Mouse (Mus musculus): Measurements from ENCODE around the gene Cd244a. TPM values are rescaled to one million over a fixed set of nuclear protein-coding genes. Genes with fewer than 3 reads are reported as not detected.

The Cd244a gene
- polyA plus RNA-seq, 1 experiment from 2014 or later, result 0.46 TPM

- Histone ChIP-seq H3K4me2 (no peak overlapping the region), H3K27ac (no peak overlapping the region), H3K4me1 (replicated peaks) (no peaks in the 10 kb centered on the region; the same call in 1 of the 2 replicates), H3K36me3 (no peaks in the 10 kb centered on the region), H3K4me3 (replicated peaks) (no peak overlapping the region), H3K9ac (no peak overlapping the region), H3K27me3 (no peaks in the 10 kb centered on the region), H3K9me3 (replicated peaks) (no peaks in the 10 kb centered on the region)
- ATAC-seq (ENCODE audit: low read depth) (no peak), DNase-seq (no peak)
- WGBS (ENCODE audit: insufficient replicate concordance), result 69% methylated on average over 11 of the region's 11 CpGs
These were observed 5.3 kb upstream of the Cd244a start for GRCm38 (mm10) chr1:171553359-171554341.

GRCm38 (mm10) chr1:171556366-171556765, 2.6 kb upstream of the Cd244a start:
- DNase-seq (no peak), ATAC-seq (ENCODE audit: low read depth) (no peak)
- Histone ChIP-seq H3K36me3 (no peaks in the 10 kb centered on the region), H3K4me1 (replicated peaks) (no peaks in the 10 kb centered on the region; the same call in 1 of the 2 replicates), H3K27ac (no peak overlapping the region), H3K4me2 (no peak overlapping the region), H3K4me3 (replicated peaks) (no peak overlapping the region), H3K27me3 (no peaks in the 10 kb centered on the region), H3K9ac (no peak overlapping the region), H3K9me3 (replicated peaks) (no peaks in the 10 kb centered on the region)
- 71% methylated on average over 2 of the region's 2 CpGs for WGBS (ENCODE audit: insufficient replicate concordance)

GRCm38 (mm10) chr1:171558407-171558806, 586 bp upstream of the Cd244a start:
- H3K4me3 ChIP-seq (replicated peaks), result no peak overlapping the region
- WGBS (ENCODE audit: insufficient replicate concordance), result 56% methylated on average over 6 of the region's 6 CpGs

GRCm38 (mm10) chr1:171560262-171560661, 1.3 kb downstream of the Cd244a start:
- H3K27me3 ChIP-seq, result no peaks in the 10 kb centered on the region
- DNase-seq (no peak), ATAC-seq (ENCODE audit: low read depth) (no peak)
- no peak overlapping the region for H3K27ac ChIP-seq
- peaks cover 7% of the 10 kb centered on the region for H3K4me1 ChIP-seq (replicated peaks)
- no peaks in the 10 kb centered on the region for H3K36me3 ChIP-seq
- no peak overlapping the region for H3K4me3 ChIP-seq (replicated peaks)
- no peaks in the 10 kb centered on the region for H3K9me3 ChIP-seq (replicated peaks)
- no peak overlapping the region for H3K4me2 ChIP-seq
- 21% methylated on average over 2 of the region's 2 CpGs for WGBS (ENCODE audit: insufficient replicate concordance)
- no peak overlapping the region for H3K9ac ChIP-seq

More at GRCm38 (mm10) chr1:171558407-171558806, 586 bp upstream of the Cd244a start:
- H3K27me3 ChIP-seq, result no peaks in the 10 kb centered on the region
- no peaks in the 10 kb centered on the region for H3K36me3 ChIP-seq
- no peak overlapping the region for H3K27ac ChIP-seq
- H3K9ac ChIP-seq, result no peak overlapping the region
- peaks cover 4% of the 10 kb centered on the region for H3K4me1 ChIP-seq (replicated peaks)
- H3K4me2 ChIP-seq, result no peak overlapping the region
- ATAC-seq (ENCODE audit: low read depth) (no peak), DNase-seq (no peak)
- no peaks in the 10 kb centered on the region for H3K9me3 ChIP-seq (replicated peaks)

- Histone ChIP-seq H3K4me1 (replicated peaks) (peaks cover 16% of the 10 kb centered on the region), H3K27me3 (no peaks in the 10 kb centered on the region), H3K27ac (0 out of 2 replicates have a peak overlapping the region, but pooled peaks have one; percentile 13), H3K4me2 (peak overlapping the region; percentile 30; the same call in 1 of the 2 replicates), H3K4me3 (replicated peaks) (no peak overlapping the region), H3K36me3 (no peaks in the 10 kb centered on the region), H3K9me3 (replicated peaks) (no peaks in the 10 kb centered on the region), H3K9ac (no peak overlapping the region)
- DNase-seq (no peak), ATAC-seq (ENCODE audit: low read depth) (no peak)
- 27% methylated on average over 1 of the region's 1 CpGs for WGBS (ENCODE audit: insufficient replicate concordance)
These were observed 2.2 kb downstream of the Cd244a start for GRCm38 (mm10) chr1:171561200-171561599.

- Histone ChIP-seq H3K4me1 (replicated peaks) (peaks cover 19% of the 10 kb centered on the region), H3K36me3 (no peaks in the 10 kb centered on the region), H3K27ac (peak overlapping the region; percentile 39; the same call in 1 of the 2 replicates), H3K9me3 (replicated peaks) (no peaks in the 10 kb centered on the region), H3K9ac (no peak overlapping the region), H3K27me3 (no peaks in the 10 kb centered on the region), H3K4me3 (replicated peaks) (no peak overlapping the region), H3K4me2 (peak overlapping the region; percentile 30; the same call in 1 of the 2 replicates)
- 10% methylated on average over 7 of the region's 11 CpGs for WGBS (ENCODE audit: insufficient replicate concordance)
- ATAC-seq (ENCODE audit: low read depth) (no peak; the same call in 1 of the 2 replicates), DNase-seq (no peak)
These were observed 2.7 kb downstream of the Cd244a start for GRCm38 (mm10) chr1:171561639-171562225.

- Histone ChIP-seq H3K4me1 (replicated peaks) (peaks cover 20% of the 10 kb centered on the region), H3K9me3 (replicated peaks) (no peaks in the 10 kb centered on the region), H3K9ac (no peak overlapping the region), H3K36me3 (no peaks in the 10 kb centered on the region), H3K27me3 (no peaks in the 10 kb centered on the region), H3K4me2 (no peak overlapping the region), H3K27ac (no peak overlapping the region), H3K4me3 (replicated peaks) (no peak overlapping the region)
- DNase-seq (no peak), ATAC-seq (ENCODE audit: low read depth) (no peak)
- 32% methylated on average over 2 of the region's 2 CpGs for WGBS (ENCODE audit: insufficient replicate concordance)
These were observed 4.0 kb downstream of the Cd244a start for GRCm38 (mm10) chr1:171563042-171563441.

- Histone ChIP-seq H3K4me2 (no peak overlapping the region), H3K9me3 (replicated peaks) (no peaks in the 10 kb centered on the region), H3K27me3 (no peaks in the 10 kb centered on the region), H3K36me3 (no peaks in the 10 kb centered on the region), H3K27ac (no peak overlapping the region), H3K4me1 (replicated peaks) (peaks cover 20% of the 10 kb centered on the region), H3K9ac (no peak overlapping the region), H3K4me3 (replicated peaks) (no peak overlapping the region)
- peak; percentile 56; the same call in 1 of the 2 replicates for ATAC-seq (ENCODE audit: low read depth)
- no peak for DNase-seq
- WGBS (ENCODE audit: insufficient replicate concordance), result 54% methylated on average over 3 of the region's 3 CpGs
These were observed 5.3 kb downstream of the Cd244a start for GRCm38 (mm10) chr1:171564247-171564646.

- Histone ChIP-seq H3K4me3 (replicated peaks) (no peak overlapping the region), H3K9me3 (replicated peaks) (no peaks in the 10 kb centered on the region), H3K4me1 (replicated peaks) (peaks cover 20% of the 10 kb centered on the region), H3K27me3 (no peaks in the 10 kb centered on the region), H3K36me3 (no peaks in the 10 kb centered on the region), H3K4me2 (no peak overlapping the region), H3K27ac (no peak overlapping the region), H3K9ac (no peak overlapping the region)
- DNase-seq, result no peak
- WGBS (ENCODE audit: insufficient replicate concordance), result 10% methylated on average over 4 of the region's 4 CpGs
- ATAC-seq (ENCODE audit: low read depth), result no peak; the same call in 1 of the 2 replicates
These were observed 6.9 kb downstream of the Cd244a start for GRCm38 (mm10) chr1:171565888-171566287.

- ATAC-seq (ENCODE audit: low read depth), result no peak
- Histone ChIP-seq H3K9me3 (replicated peaks) (no peaks in the 10 kb centered on the region), H3K36me3 (no peaks in the 10 kb centered on the region), H3K4me3 (replicated peaks) (no peak overlapping the region), H3K9ac (no peak overlapping the region), H3K27ac (no peak overlapping the region), H3K27me3 (no peaks in the 10 kb centered on the region), H3K4me2 (no peak overlapping the region), H3K4me1 (replicated peaks) (peaks cover 20% of the 10 kb centered on the region)
- DNase-seq, result no peak
- 16% methylated on average over 8 of the region's 8 CpGs for WGBS (ENCODE audit: insufficient replicate concordance)
These were observed 7.8 kb downstream of the Cd244a start for GRCm38 (mm10) chr1:171566777-171567176.

GRCm38 (mm10) chr1:171568436-171568835, 9.4 kb downstream of the Cd244a start:
- Histone ChIP-seq H3K36me3 (no peaks in the 10 kb centered on the region), H3K9ac (no peak overlapping the region), H3K4me1 (replicated peaks) (peaks cover 16% of the 10 kb centered on the region), H3K4me2 (no peak overlapping the region), H3K27me3 (no peaks in the 10 kb centered on the region), H3K9me3 (replicated peaks) (no peaks in the 10 kb centered on the region), H3K27ac (no peak overlapping the region), H3K4me3 (replicated peaks) (no peak overlapping the region)
- WGBS (ENCODE audit: insufficient replicate concordance), result 53% methylated on average over 2 of the region's 2 CpGs
- ATAC-seq (ENCODE audit: low read depth), result no peak
- no peak for DNase-seq

All from liver, embryonic 13.5 days (tissue).